Mouse (Mus musculus): ENCODE measurements at regions not wholly inside any gene's neighbourhood (a gene's known extent, or its start where the extent isn't known, plus 50 kb on each side); places are given as distances from the start of the nearest gene placed in this dataset.

GRCm38 (mm10) chr1:89317897-89318296, 136.7 kb upstream of the Agap1 start:
- TF ChIP-seq CTCF (IDR thresholded peaks at IDR 0.05; ENCODE audit: low read depth, low read length) (no peak), EP300 (IDR thresholded peaks at IDR 0.05; ENCODE audit: insufficient read depth, low read depth, low read length) (no peak), POLR2A (IDR thresholded peaks at IDR 0.05; ENCODE audit: insufficient read depth, low read length) (no peak)

Data from ES-Bruce4 (cell line).